Mouse (Mus musculus): Measurements from ENCODE around the gene Ankrd33. TPM values are rescaled to one million over a fixed set of nuclear protein-coding genes. Genes with fewer than 3 reads are reported as not detected.

Ankrd33 gene
- total and polyA plus RNA-seq, 3 experiments, result not detected

DNA sequence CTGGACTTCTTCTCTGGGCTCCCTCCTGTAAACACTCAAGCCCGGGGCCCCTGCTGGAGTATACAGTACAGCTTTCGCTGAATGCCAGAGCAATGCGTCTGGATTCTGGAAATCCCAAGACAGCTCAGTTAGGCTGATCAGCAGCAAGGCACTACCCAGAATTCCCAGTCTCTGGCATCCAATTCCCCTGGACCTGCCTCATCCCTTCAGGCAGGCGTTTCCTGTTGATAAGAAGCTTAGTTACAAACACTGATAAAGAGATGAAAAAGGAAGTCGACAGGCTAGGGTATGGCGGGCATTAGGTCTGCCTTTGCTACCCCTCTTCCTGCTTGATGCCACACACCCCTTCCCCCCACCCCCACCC is 32.3 kb downstream of the Ankrd33 start:
- no peak for DNase-seq (ENCODE audit: low spot score)
- no peaks in the 10 kb centered on the region for H3K4me1 ChIP-seq (ENCODE audit: insufficient read depth, low read depth, low read length)

DNA sequence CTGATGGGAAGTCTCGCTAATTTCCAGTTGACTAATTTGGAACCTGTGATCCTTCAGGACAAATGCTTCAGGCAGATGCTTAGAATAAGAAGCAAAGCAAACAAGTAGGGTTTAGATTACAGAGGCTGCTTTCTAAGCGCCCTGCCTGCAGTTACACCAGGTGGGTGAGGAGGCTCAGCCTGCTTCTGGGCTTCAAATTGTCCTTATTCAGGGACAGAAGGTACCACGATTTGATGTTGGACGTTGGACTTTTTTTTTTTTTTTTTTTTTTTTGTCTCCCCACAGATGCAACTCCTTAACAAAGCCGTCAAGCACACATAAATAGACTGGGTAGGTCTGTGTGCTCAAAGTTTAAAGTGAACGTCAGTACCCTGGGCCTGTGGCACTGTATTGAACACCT is 33.0 kb downstream of the Ankrd33 start:
- DNase-seq (ENCODE audit: low spot score) (no peak), ATAC-seq (ENCODE audit: extremely low read depth, insufficient number of reproducible peaks, low FRiP score, poor library complexity, severe bottlenecking) (no peak)
- peaks cover 68% of the 10 kb centered on the region for H3K9me3 ChIP-seq (replicated peaks)
- no peaks in the 10 kb centered on the region for H3K36me3 ChIP-seq (replicated peaks)
- H3K4me3 ChIP-seq (ENCODE audit: low read depth, low read length), result no peak overlapping the region
- no peaks in the 10 kb centered on the region for H3K27me3 ChIP-seq (ENCODE audit: insufficient read depth, low read length)
- TF ChIP-seq TAL1 (conservative IDR thresholded peaks at IDR 0.05; ENCODE audit: low read depth, low read length) (no peak), CTCF (IDR thresholded peaks at IDR 0.05; ENCODE audit: low read depth, low read length) (peak; percentile 29; the same call in 1 of the 2 replicates)
- H3K4me1 ChIP-seq (ENCODE audit: insufficient read depth, low read depth, low read length), result no peaks in the 10 kb centered on the region

More for the DNA sequence above, 32.3 kb downstream of the Ankrd33 start:
- no peak overlapping the region for H3K4me3 ChIP-seq (ENCODE audit: low read depth, low read length)
- no peaks in the 10 kb centered on the region for H3K27me3 ChIP-seq (ENCODE audit: insufficient read depth, low read length)
- no peak for ATAC-seq (ENCODE audit: extremely low read depth, insufficient number of reproducible peaks, low FRiP score, poor library complexity, severe bottlenecking)
- no peaks in the 10 kb centered on the region for H3K36me3 ChIP-seq (replicated peaks)
- H3K9me3 ChIP-seq (replicated peaks), result peaks cover 69% of the 10 kb centered on the region
- TF ChIP-seq POLR2AphosphoS5 (IDR thresholded peaks at IDR 0.05; ENCODE audit: insufficient replicate concordance, low read depth, low read length), result no peak
- TF ChIP-seq CTCF (IDR thresholded peaks at IDR 0.05; ENCODE audit: low read depth, low read length), result no peak
- no peak for TF ChIP-seq GATA2 (IDR thresholded peaks at IDR 0.05; ENCODE audit: borderline replicate concordance, low read depth, low read length)
- no peak for TF ChIP-seq GATA1 (IDR thresholded peaks at IDR 0.05; ENCODE audit: borderline replicate concordance, low read length)
- TF ChIP-seq TAL1 (conservative IDR thresholded peaks at IDR 0.05; ENCODE audit: low read depth, low read length), result no peak

DNA sequence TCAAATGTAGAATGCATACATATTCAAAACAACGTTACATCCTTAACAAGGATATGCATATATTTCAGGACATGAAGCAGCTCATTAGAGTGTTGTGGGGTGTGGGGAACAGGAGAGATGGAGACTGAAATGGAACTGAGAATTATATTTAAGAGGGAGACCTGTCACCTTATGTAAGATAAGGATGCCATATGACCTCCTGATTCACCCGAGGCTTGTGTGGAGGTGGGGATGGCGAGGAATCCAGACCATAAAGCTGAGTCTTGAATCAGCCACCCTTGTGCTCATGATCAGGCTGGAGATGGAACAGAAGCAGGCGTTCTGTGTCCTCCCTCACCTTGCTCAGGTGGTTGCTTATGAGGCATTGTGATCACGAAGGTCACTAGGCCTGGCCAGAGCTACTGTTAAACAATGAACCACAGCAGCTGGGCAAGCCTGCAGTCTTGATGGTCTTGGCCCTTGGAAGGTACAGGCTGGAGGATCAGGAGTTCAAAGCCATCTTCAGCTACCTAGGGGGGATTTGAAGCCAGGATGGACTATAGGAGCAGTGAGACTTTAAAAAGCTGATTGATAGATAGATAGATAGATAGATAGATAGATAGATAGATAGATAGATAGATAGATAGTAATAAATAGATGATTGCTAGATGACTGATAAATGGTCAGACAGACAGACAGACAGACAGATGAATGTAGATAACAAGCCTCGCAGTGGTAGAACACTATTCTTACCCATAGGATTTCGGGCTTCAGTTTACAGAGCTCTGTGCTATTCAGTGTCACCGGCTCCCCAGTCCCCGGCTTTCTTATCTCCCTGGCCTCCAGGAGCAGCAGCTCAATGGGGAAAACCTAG is 36.1 kb downstream of the Ankrd33 start:
- ATAC-seq (ENCODE audit: extremely low read depth, insufficient number of reproducible peaks, low FRiP score, poor library complexity, severe bottlenecking), result no peak
- H3K4me3 ChIP-seq (ENCODE audit: low read depth, low read length), result no peak overlapping the region
- H3K36me3 ChIP-seq (replicated peaks), result no peaks in the 10 kb centered on the region
- H3K27me3 ChIP-seq (ENCODE audit: insufficient read depth, low read length), result no peaks in the 10 kb centered on the region
- no peaks in the 10 kb centered on the region for H3K4me1 ChIP-seq (ENCODE audit: insufficient read depth, low read depth, low read length)
- H3K9me3 ChIP-seq (replicated peaks), result peaks cover 63% of the 10 kb centered on the region
- no peak for DNase-seq (ENCODE audit: low spot score)
- no peak for TF ChIP-seq POLR2AphosphoS5 (IDR thresholded peaks at IDR 0.05; ENCODE audit: insufficient replicate concordance, low read depth, low read length)
- TF ChIP-seq TAL1 (conservative IDR thresholded peaks at IDR 0.05; ENCODE audit: low read depth, low read length), result no peak
- no peak for TF ChIP-seq GATA1 (IDR thresholded peaks at IDR 0.05; ENCODE audit: borderline replicate concordance, low read length)
- no peak for TF ChIP-seq GATA2 (IDR thresholded peaks at IDR 0.05; ENCODE audit: borderline replicate concordance, low read depth, low read length)
- no peak for TF ChIP-seq CTCF (IDR thresholded peaks at IDR 0.05; ENCODE audit: low read depth, low read length)

DNA sequence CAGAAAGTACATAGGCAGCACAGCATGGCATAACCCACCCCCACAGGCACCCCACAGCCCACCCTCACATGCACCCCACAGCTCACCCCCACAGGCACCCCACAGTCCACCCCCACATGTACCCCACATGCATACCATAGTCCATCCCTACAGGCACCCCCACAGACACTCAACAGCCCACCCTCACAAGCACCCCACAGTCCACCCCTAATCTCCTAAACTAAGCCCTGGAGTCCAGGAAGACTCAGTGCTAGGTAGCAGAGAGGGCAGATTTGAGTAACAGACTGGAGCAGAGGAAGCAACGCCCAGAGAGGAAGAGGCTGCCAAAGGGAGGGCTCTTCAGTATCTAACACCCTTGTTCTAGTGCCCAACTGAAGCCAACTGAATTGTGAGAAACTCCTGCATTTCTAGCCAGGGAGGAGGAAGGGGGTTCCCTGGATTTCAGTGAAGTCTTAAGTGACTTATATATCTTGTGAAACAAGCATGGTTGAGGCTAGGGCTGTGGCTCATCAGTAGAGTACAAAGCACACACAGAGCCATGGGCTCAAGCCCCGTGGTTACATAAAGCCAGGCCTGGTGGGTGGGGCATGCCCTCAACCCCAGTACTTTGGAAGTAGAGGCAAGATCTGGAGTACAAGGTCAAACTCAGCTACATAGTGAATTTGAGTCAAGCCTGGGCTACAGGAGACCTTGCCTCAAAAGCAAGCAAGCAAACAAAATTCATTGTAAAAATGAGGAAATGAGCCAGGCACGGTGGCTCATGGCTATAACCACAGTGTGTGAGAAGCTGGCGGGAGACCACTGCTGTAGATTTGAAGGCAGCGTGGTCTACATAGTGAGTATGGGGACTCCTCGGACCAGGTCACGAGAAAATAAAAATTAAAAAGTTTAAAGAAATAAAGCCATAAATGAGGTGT is 39.4 kb downstream of the Ankrd33 start:
- no peaks in the 10 kb centered on the region for H3K36me3 ChIP-seq (replicated peaks)
- H3K4me3 ChIP-seq (ENCODE audit: low read depth, low read length), result no peak overlapping the region
- peaks cover 52% of the 10 kb centered on the region for H3K9me3 ChIP-seq (replicated peaks)
- H3K27me3 ChIP-seq (ENCODE audit: insufficient read depth, low read length), result no peaks in the 10 kb centered on the region
- no peaks in the 10 kb centered on the region for H3K4me1 ChIP-seq (ENCODE audit: insufficient read depth, low read depth, low read length)
- ATAC-seq (ENCODE audit: extremely low read depth, insufficient number of reproducible peaks, low FRiP score, poor library complexity, severe bottlenecking) (no peak), DNase-seq (ENCODE audit: low spot score) (no peak)
- TF ChIP-seq TAL1 (conservative IDR thresholded peaks at IDR 0.05; ENCODE audit: low read depth, low read length), result no peak
- no peak for TF ChIP-seq POLR2AphosphoS5 (IDR thresholded peaks at IDR 0.05; ENCODE audit: insufficient replicate concordance, low read depth, low read length)
- no peak for TF ChIP-seq GATA2 (IDR thresholded peaks at IDR 0.05; ENCODE audit: borderline replicate concordance, low read depth, low read length)
- no peak for TF ChIP-seq GATA1 (IDR thresholded peaks at IDR 0.05; ENCODE audit: borderline replicate concordance, low read length)
- TF ChIP-seq CTCF (IDR thresholded peaks at IDR 0.05; ENCODE audit: low read depth, low read length), result no peak

DNA sequence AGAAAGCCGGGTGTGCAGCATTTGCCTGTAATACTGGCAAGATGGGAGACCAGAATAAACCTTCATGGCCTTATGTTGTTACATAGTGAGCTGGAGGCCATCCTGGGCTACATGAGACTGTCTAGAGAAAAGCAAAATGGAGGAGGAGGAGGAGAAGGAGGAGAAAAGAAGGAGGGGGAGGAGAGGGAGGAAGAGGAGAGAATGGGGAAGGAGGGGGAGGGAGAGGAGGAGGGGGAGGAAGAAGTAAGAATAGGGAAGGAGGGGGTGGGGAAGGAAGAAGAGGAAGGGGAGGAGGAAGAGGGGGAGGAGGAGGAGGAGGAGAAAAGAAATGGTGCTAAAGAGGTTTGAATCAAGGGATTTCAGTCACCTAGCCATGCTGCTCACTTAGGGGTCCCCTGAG is 44.6 kb downstream of the Ankrd33 start:
- H3K36me3 ChIP-seq (replicated peaks), result no peaks in the 10 kb centered on the region
- H3K4me1 ChIP-seq (ENCODE audit: insufficient read depth, low read depth, low read length), result no peaks in the 10 kb centered on the region
- DNase-seq (ENCODE audit: low spot score) (no peak), ATAC-seq (ENCODE audit: extremely low read depth, insufficient number of reproducible peaks, low FRiP score, poor library complexity, severe bottlenecking) (no peak)
- H3K27me3 ChIP-seq (ENCODE audit: insufficient read depth, low read length), result no peaks in the 10 kb centered on the region
- TF ChIP-seq GATA2 (IDR thresholded peaks at IDR 0.05; ENCODE audit: borderline replicate concordance, low read depth, low read length) (no peak), GATA1 (IDR thresholded peaks at IDR 0.05; ENCODE audit: borderline replicate concordance, low read length) (no peak)
- no peak overlapping the region for H3K4me3 ChIP-seq (ENCODE audit: low read depth, low read length)
- peaks cover 69% of the 10 kb centered on the region for H3K9me3 ChIP-seq (replicated peaks)

DNA sequence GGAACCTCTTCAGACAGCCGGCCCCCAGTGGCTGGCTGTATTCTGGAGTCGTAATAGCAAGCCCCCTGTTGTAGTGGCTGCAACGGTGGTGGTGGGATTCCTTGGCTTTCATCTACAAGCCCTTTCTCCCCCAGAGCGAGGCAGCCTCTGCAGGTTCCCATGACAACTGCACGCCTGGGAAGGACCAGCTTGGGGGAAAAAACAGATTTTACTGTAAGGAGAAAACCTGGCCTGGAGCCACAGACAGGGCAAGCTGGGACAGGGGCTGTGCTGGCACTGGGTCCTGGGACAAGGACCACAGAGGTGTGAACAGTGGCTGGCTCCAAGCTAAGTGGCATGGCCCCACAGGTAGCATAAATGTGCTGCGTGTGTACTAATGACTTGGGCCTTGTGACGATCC is 45.0 kb downstream of the Ankrd33 start:
- TF ChIP-seq GATA1 (IDR thresholded peaks at IDR 0.05; ENCODE audit: borderline replicate concordance, low read length), result no peak
- no peak for TF ChIP-seq CTCF (IDR thresholded peaks at IDR 0.05; ENCODE audit: low read depth, low read length)
- TF ChIP-seq TAL1 (conservative IDR thresholded peaks at IDR 0.05; ENCODE audit: low read depth, low read length), result no peak
- no peak for TF ChIP-seq POLR2AphosphoS5 (IDR thresholded peaks at IDR 0.05; ENCODE audit: insufficient replicate concordance, low read depth, low read length)
- no peak for TF ChIP-seq GATA2 (IDR thresholded peaks at IDR 0.05; ENCODE audit: borderline replicate concordance, low read depth, low read length)
- Histone ChIP-seq H3K9me3 (replicated peaks) (peaks cover 71% of the 10 kb centered on the region), H3K4me1 (ENCODE audit: insufficient read depth, low read depth, low read length) (no peaks in the 10 kb centered on the region), H3K36me3 (replicated peaks) (no peaks in the 10 kb centered on the region), H3K4me3 (ENCODE audit: low read depth, low read length) (no peak overlapping the region), H3K27me3 (ENCODE audit: insufficient read depth, low read length) (0 out of 2 replicates have a peak, but pooled peaks cover 1% of the 10 kb centered on the region)
- DNase-seq (ENCODE audit: low spot score), result no peak
- ATAC-seq (ENCODE audit: extremely low read depth, insufficient number of reproducible peaks, low FRiP score, poor library complexity, severe bottlenecking), result no peak

Measured in G1E (cell line).